Mouse (Mus musculus): ENCODE measurements around the gene Shroom4.

- TF ChIP-seq POLR2A (IDR thresholded peaks at IDR 0.05; ENCODE audit: low read depth, low read length) (no peak), CTCF (conservative IDR thresholded peaks at IDR 0.05; ENCODE audit: insufficient read depth, insufficient read length, low read depth, low read length) (no peak)
Observed at GRCm38 (mm10) chrX:6393861-6394260, 5.8 kb upstream of the Shroom4 start.

All from kidney, adult 2 months (tissue).